Mouse (Mus musculus) lung, postnatal 14 days (tissue): Measurements from ENCODE around the gene Dnajc14.

Source experiments
- DNase-seq: peaks from one replicate; pipeline ENCODE4 v3.0.0; 2021

Gene Dnajc14

DNA sequence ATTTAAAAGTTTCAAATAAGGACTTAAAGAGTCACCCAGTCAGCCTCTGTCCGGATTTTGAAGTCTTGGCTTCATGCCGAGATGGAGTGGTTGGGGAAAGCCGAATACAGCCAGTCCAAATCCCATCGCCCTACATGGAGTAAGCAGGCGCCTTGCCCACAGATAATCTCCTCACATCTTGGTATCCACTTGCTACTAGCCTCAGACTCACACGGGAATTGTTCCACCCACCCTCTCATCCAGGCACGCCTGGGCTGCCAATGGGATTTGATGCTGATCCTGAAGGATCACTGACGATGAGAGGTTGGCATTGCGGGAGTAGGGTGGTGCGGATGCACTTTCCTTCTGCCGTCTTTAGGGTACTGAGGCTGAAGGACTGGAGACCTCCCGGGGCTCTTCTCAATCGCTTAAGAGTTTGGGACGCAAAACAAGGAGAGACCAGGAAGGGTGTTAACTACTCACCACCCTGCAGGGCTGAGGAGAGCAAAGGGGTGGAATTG is at the start of gene Dnajc14:
Gene Dnajc14, plus strand, starts transcription at position 292 of the 500 bp plus-strand sequence.
- DNase-seq = peak; percentile 62

DNA sequence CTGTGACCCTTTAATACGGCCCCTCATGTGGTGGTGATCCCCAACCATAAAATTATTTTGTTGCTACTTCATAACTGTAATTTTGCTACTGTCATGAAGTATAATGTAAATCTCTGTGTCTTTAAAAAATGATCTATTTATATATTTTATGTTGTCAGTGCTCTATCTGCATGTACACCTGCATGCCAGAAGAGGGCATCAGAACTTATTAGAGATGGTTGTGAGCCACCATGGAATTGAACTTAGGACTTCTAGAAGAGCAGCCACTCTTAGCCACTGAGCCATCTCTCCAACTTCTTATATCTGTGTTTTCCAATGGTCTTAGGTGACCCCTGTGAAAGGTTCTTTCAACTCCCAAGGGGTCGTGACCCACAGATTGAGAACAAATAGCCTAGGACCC is 31.0 kb upstream of the Dnajc14 start:
- no peak for DNase-seq

DNA sequence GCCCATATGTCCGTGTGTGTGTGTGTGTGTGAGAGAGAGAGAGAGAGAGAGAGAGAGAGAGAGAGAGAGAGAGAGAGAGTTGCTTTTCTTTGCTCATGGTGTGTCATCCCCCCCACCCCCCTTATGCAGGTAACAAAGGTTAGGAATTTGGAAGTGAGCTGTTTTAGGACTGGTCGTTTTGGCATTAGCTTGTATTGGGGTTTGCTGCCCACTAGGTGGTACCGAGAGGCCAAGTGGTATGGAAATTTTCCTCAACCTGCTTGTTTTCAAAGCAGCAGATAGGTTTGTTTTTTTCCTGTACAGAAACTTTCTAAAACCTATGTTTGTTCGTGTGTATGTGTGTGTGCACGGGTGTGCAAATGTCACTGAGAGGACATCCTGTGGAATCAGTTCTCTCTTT is 30.2 kb upstream of the Dnajc14 start:
- no peak for DNase-seq

DNA sequence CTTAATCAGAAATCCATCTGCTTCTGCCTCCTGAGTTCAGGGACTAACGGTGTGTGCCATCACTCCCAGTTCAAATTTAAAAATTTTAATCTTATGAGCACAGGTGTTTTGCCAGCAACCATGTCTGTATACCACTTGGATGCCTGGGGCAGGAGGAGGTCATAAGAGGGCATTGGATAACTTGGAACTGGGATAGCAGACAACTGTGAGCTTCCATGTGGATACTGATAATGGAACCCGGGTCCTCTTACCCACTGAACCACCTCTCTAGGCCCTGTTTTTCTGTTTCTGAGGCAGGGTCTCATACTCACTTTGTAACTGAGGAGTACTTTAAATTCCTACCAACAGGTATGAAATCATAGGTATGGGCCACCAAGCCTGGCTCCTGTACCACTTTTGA is 25.4 kb upstream of the Dnajc14 start:
- no peak for DNase-seq

DNA sequence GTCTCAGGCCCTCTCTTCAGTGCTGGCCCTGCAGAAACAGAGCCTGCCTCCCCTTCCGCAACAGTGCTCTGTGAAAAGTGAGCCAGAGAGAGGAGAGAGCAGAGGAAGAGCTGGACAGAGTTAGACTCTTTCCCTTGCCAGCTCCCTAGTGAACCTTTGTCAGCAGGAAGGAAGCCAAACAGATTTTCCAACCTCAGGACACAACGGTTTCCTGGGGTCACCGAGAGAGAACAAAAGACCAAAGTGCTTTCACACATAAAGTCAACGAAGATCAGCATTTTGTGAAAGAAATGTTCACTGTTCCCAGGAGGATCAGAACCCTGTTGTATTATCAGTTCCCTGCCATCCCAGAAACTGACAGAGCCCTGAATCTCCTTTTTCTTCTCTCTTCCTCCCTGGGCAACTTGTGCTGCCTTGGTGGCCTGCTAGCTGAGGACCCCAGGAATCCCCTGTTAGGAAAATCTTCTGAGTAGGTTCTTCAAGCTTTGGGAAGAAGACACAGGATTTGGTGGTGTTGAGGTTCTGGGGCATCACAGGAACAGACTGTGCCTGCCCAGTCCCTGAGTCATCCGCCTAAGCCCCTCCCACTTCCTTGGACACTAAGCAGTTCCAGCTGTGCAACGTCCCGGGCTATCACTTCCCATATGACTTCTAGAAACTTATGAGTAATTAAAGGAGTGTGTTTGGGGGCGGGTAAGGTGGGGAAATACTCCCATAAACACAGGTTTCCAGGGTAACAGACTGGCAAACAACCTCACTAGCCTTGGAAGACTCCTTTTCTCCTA is 24.7 kb upstream of the Dnajc14 start:
- DNase-seq = peak; percentile 86

DNA sequence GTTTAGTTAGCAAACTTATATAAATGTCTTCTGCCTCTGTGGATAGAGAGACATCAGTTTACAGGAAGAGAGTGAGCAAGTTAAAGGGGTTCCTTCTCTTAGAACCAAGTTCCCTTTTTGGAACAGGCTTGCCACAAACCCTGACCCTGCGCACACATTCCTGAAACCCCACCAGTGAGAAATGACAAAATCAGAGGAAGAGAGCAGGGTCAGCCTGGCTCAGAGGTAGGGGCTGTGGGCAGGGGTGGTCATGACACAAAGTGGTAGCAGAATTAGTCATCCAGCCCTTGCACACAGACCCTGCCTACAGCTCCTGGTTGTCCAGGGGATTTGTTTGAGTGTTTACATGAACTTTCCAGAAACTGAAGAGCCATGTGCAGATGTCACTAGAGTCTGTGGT is 23.7 kb upstream of the Dnajc14 start:
- DNase-seq = no peak

DNA sequence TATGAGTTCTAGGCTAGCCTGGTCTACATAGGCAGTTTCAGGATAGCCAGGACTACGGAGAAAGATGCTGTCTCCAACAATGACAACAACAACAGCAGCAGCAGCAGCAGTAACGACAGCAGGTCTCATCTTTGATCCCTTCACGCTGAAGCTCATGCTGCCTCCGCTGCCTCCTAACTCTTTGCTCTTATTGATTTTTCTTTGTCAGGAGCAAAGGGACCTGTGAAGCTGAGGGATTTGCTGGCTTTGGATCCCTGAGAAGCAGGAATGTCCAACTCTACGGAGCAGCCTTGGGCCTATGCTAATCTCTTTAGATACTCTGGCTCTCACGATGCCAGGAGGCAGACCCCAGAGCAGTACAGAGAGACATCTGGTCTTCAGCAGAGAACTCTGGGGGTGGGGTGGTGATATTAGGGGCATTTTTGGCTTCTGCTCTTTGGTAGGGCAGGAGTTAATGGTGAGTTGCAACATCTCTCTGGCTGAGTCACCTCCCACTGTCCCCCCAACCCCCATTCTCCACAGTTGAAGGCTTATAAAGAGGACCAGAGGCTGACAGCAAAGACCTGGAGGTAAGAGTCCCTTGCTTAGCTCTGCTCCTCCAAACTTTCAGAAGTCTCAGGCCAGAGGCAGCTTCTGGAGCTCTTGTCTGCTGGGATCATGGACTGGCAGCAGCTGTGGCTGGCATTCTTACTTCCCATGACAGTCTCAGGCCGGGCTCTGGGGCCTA is 13.3 kb upstream of the Dnajc14 start, which contains the start of gene Mmp19:
Gene Mmp19, plus strand, starts transcription at position 513 of the 727 bp plus-strand sequence.
- peak; percentile 29 for DNase-seq

DNA sequence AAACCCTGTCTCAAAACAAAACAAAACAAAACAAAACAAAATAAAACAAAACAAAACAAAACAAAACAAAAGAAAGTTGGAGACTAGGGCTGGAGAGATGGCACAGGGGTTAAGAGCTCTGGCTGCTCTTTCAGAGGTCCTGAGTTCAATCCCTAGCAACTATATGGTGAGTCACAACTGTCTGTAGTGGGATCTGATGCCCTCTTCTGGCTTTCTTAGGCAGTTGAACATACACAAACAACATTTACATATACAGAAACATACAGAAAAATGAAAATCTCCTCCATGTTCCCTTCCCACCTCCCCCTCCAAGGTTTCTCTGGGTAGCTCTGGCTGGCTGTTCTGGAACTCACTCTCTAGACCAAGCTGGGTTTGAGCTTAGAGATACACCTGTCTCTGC is 11.8 kb upstream of the Dnajc14 start:
- no peak for DNase-seq

DNA sequence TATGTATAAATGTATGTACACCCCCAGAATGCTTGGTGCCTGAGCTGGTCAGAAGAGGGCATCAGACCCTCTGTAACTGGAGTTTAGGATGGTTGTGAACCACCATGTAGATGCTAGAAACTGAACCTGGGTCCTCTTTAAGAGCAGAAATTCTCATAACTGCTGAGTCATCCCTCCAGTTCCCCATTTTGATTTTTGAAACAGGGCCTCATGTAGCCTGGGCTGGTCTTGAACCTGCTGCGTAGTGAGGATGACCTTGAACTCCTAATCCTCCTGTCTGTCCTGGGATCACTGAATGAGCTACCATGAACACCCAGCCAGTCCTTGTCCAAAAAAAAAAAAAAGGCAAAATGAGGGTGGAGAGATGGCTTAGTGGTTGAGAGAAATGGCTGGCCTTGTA is 10.6 kb upstream of the Dnajc14 start:
- no peak for DNase-seq

DNA sequence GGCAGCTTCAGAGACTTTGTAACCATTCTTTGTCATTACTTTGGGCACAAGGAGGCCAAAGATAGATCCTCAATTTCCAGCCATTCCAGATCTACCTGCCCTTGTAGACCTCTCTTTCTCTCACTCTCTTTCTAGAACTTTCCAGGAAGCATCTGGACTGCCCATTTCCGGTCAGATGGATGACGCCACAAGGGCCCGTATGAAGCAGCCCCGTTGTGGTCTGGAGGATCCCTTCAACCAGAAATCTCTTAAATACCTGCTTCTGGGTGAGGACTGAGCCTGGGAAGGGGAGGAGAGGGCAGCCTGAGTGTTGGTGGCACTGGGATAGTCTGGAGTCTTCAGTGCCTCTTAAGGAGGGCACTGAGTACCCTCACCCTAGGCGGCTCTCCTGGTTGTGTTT is 9.5 kb upstream of the Dnajc14 start:
- no peak for DNase-seq

DNA sequence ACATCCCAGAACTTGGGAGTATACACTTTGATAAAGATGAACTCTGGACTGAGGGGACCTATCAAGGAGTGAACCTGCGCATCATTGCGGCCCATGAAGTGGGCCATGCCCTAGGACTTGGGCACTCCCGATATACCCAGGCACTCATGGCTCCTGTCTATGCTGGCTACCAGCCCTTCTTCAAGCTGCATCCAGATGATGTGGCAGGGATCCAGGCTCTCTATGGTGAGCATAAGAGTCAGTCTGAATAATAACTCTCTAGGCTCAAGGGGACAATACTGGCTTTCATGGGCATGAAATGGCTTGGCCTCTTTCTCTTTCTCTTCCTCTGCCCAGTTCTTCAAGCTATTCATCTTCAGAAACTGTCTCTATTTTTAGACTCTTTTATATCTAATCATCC is 8.3 kb upstream of the Dnajc14 start:
- DNase-seq = no peak

DNA sequence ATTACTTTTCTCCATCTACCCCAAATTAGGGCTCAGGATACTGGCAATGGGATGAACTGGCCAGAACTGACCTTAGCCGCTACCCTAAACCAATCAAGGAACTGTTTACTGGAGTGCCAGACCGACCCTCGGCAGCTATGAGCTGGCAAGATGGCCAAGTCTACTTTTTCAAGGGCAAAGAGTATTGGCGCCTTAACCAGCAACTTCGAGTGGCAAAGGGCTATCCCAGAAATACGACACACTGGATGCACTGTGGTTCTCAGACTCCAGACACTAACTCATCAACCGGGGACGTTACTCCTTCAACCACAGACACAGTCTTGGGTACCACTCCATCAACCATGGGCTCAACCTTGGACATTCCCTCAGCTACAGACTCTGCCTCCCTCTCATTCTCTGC is 5.2 kb upstream of the Dnajc14 start:
- DNase-seq = no peak

DNA sequence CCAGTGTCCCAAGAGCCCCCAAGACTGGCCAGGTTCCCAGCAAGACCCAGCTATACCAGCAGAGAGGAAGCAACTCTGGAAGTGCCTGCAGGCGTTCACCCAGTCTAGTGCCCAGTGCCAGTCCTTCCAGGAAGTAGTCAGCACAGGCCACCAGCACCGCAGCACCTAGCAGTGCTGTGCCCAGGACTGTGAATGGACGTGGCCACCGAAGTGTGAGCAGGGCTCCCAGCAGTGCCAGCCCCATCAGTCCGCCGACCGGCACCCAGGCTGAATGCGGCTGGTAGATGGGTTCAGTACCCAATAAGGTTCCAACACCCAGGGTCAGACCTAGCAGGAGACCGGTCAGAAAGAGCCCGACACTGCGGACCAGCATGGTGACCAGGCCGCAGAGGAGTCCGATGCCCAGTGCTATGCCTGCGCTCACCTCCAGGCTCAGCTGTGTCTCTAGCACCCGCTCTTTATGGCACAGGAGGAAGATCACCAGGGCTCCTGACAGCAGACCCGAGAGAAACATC is 1.8 kb upstream of the Dnajc14 start:
- DNase-seq = no peak

DNA sequence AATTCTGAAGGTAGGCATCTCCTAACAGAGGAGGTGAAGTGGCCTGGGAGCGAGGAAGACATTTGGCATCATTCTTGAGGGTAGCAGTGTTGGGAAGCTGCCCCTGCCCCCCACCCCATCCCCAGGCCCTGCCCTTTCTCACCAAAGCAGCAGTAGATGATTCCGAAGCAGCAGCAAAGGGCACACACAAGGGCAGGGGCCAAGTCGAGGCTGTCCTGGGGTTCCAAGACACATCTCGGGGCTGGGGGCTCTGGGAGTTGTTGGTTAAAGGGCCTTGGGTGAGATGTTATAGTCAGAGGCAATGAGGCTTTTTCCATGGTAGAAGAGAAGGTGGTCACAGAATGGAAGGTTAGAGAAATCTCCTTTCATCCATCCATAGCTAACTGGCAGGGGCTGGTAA is 906 bp upstream of the Dnajc14 start:
- DNase-seq = no peak

DNA sequence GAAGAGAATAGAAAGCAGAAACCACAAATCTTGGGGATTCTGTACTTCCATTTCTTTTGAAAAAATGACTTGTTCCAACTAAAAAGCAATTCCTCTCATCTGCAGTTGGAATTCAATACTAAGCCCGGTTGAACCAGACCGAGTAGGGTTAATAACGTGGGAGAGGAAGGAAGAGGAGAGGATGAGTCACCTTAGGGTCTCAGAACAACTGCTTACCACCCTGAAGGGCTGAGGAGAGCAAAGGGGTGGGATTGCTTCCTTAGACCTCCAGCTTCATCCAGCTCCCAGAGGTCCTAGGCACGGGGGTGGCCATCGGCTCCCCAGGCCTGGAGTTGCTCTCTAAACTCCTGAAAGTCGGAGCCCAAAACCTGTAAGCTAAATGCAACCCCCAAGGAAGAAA is 501 bp upstream of the Dnajc14 start:
- no peak for DNase-seq

DNA sequence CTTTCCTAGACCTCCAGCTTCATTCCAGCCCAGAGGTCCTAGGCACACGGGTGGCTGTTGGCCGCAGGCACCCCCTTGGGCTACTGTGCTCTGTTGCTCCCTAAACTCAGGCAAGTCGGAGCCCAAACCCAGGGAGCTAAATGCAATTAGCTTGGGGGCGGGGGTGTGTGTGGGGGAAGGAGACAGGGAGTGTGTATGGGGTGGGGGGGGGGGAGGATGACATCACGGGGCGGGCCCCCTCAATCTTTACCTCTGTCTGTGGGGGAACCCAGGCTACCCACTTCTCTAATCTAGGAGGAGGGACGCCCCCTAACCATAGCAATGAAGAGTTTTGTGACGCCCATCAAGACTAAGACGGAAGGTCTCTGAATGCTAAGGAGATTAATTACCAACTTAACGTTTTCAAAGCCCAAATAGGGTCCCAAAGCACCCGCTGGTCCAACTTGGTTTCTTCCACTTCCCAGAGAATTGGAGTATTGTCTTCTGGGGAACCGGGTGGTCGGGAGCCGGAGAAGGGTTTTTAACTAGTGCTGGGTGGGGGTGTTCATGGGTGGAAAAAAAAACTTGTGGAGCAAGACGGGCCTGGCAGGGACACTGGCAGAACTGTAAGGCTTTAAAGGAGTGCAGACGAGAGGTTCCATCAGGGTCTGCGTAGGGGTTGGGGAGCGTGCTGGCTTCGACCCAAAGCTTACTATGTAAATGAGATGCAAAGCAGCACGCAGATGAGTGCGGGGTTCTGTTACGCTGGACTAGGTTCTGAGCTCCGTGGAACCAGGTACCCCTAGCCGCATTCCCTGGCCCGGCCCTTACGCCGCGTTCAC is 619 bp downstream of the Dnajc14 start, which contains the start of gene Tmem198b:
Gene Tmem198b, minus strand, starts transcription at position 100 of the 821 bp plus-strand sequence.
- DNase-seq = peak; percentile 70

DNA sequence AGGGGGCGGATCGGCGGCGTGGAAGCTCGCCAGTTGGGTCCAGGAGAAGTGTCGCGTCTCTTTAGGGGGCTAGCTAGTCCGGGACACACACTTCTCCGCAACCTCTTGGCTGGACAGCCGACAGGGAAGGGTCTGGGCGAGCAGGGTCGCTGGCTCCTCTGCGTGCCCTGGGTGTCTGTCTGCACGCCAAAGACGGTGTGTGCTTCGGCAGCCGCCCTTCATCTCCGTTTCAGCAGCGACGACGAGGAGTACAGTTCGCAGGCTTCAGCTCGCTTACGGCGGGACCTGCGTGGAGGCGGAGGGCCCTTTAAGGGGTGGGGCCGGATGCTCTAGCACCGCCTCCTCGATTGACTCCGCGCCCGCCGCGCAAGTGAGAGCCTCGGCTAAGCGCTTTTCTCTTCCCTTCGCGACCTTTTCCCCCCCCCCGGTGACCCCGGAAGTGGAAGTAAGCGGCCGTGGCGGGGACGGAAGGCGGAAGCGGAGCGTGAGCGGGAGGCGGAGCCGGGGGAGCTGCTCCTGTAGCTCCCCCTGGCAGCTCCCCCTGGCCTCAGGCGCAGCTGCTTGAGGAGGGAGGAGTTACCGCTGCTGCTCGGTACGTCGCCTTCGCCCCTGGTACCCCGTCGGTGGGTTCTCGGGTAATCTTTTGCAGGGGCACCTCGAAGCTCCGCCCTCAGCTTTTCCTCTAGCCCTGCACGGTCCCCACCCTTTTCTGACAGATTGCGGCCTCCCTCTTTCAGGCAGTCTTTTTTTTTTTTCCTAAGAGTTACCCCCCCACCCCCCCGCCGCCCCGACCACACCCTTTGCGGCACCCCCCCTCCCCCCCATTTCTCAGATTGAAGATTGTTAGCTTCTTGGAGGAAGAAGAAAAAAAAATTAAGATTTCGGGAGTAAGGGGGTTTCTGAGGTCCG is 1.5 kb downstream of the Dnajc14 start:
- DNase-seq = peak; percentile 96

DNA sequence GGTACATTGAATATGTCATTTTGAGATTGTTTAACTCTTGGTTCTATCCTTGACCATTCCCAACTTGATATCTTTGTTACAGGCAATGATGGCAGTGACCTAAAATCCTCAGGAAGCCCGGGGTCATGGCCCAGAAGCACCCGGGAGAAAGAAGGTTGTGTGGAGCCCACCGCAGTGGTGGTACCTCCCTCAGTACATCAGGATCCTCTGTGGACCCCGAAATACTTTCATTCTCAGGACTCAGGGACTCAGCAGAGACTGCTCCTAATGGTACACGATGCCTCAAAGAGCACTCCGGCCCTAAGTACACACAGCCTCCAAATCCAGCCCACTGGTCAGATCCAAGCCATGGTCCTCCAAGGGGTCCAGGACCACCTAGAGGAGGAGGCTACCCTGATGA is 2.2 kb downstream of the Dnajc14 start:
- no peak for DNase-seq

DNA sequence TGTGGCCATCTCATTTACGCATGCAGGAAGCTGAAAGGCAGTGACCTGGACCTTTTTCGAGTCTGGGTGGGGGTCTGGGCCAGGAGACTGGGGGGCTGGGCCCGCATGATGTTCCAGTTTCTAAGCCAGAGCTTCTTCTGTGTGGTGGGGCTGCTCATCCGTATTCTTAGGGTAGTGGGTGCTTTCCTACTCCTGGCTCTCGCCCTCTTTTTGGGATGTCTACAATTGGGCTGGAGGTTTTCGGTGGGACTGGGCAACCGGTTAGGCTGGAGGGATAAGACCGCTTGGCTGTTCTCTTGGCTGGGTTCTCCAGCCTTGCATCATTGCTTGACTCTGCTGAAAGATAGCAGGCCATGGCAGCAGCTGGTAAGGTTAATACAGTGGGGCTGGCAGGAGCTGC is 3.2 kb downstream of the Dnajc14 start:
- DNase-seq = no peak

DNA sequence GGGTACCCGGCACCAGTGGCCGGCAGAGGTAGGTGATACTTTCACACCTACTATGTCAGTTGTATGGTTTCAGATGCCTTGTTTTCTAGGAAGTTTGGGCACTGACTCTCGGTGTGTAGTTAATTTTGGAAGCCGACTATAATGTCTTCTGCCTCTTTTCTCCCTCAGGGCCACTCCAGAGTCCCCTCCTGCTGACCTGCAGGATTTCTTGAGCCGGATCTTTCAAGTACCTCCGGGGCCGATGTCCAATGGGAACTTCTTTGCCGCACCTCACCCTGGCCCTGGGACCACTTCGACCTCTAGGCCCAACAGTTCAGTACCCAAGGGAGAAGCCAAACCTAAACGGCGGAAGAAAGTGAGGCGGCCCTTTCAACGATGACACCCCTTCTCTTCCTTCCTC is 13.2 kb downstream of the Dnajc14 start, which contains the start of gene Sarnp:
Gene Sarnp, plus strand, starts transcription at position 301 of the 400 bp plus-strand sequence.
- DNase-seq = no peak

DNA sequence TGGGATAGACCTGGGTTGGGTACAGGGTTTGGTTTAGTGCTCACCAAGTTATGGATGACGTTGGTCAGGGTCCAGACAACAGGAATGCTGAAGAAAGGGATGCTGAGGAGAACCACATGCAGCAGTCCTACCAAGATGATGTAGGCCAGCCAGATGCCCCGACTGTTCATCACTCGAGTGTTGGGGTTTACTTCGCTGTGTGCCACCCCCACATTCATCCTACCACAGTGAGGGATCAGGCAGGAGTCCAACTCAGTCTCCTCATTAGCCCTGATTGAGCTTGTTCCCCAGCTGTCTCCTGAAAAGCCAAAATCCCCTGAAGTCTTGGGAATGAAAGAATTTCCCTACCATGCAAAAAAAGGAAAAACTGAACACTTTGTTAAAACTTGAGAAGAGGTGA is 16.4 kb downstream of the Dnajc14 start:
- DNase-seq = no peak
